Mouse (Mus musculus) kidney, adult 2 months (tissue): Measurements from ENCODE around the gene Cpne7. TPM values are rescaled to one million over a fixed set of nuclear protein-coding genes. Genes with fewer than 3 reads are reported as not detected.
A peak's percentile ranks its signal among the peaks of the same experiment; 100 is the strongest.

ENCODE experiments used
- DNase-seq: peaks from one replicate; pipeline ENCODE4 v3.0.0; 2021
- H3K27ac ChIP-seq: fragments of 200-500 bp; 2 replicates; pipeline ENCODE4 v1.5.1; 2012; ENCODE audit warnings: low read depth, low read length, control low read depth, inconsistent platforms; ENCODE audit not compliant: insufficient read depth
- H3K27me3 ChIP-seq: fragments of 200-500 bp; replicated peaks from 2 replicates; pipeline ENCODE4 v1.6.1; 2012; ENCODE audit warnings: mild to moderate bottlenecking, moderate library complexity, low read length, inconsistent platforms; ENCODE audit not compliant: control insufficient read depth, insufficient read depth
- H3K36me3 ChIP-seq: fragments of 200-500 bp; 2 replicates; pipeline ENCODE4 v1.6.1; 2012; ENCODE audit warnings: mild to moderate bottlenecking, moderate library complexity, low read length, inconsistent platforms; ENCODE audit not compliant: control insufficient read depth, insufficient read depth
- H3K4me1 ChIP-seq: fragments of 200-500 bp; 2 replicates; pipeline ENCODE4 v1.6.1; 2011; ENCODE audit warnings: low read length; ENCODE audit not compliant: control insufficient read depth, insufficient read depth
- H3K4me3 ChIP-seq: fragments of 200-500 bp; 2 replicates; pipeline ENCODE4 v1.5.1; 2011; ENCODE audit warnings: mild to moderate bottlenecking, low read depth, low read length, control low read depth; ENCODE audit not compliant: insufficient read depth
- CTCF ChIP-seq: fragments of 200-500 bp; conservative IDR thresholded peaks from 2 replicates; pipeline ENCODE4 v1.5.1; 2011; ENCODE audit warnings: low read depth, mild to moderate bottlenecking, control low read depth, low read length, moderate library complexity, mixed read lengths; ENCODE audit not compliant: insufficient read depth, insufficient read length
- POLR2A ChIP-seq: fragments of 200-500 bp; IDR thresholded peaks from one replicate; pipeline ENCODE4 v1.6.1; 2011; ENCODE audit warnings: low read depth, low read length, control low read depth
- whole genome bisulfite sequencing: fragments of 180-500 bp; shearing (Covaris S2); methylation state at CpG from one replicate; pipeline ENCODE4 v1.1.7; 2018; 5-methylcytosine and 5-hydroxymethylcytosine counted together
- polyA plus RNA-seq: library from polyadenylated mRNA; depleted of rRNA; stranded (reverse); fragments of >200 nt; gene quantifications from 2 replicates; pipeline ENCODE4 v1.2.3, GENCODE M21; 2012

The Cpne7 gene
- polyA plus RNA-seq, 1 experiment, result 2.5 TPM

DNA sequence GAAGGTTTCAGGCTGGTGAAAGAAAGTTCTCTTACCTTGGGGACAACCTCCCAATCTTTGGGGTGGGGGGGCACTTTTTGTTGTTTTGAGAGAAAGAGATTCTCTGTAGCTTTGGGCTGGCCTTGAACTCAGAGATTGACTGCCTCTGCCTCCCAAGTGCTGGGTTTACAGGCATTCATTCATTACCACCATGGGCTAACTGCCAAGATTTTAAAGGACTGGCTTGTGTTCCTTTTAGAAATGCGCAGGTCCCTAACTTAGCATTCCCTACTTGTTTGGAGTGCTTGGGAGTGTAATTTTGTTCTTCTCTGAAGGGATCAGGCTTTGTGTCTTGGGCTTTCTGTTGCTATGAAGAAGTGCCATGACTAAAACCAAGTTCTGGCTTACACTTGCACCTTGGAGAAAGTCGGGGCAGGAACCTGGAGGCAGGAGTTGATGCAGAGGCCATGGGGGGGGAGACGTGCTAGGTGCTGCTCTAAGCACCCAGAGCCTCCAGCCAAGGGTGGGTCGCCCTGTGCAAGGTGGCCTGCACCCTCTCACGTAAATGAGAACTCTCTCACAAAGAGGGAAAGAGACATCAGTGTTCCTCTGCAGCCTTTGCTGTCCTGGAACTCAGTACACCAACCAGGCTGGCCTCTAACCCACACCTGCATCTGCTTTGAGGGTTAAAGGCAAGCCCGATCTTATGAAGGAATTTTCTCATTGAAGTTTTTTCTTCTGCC, 13.0 kb upstream of the Cpne7 start:
- Histone ChIP-seq H3K27me3 (no peaks in the 10 kb centered on the region), H3K36me3 (peaks cover 6% of the 10 kb centered on the region; the same call in 1 of the 2 replicates), H3K4me1 (peaks cover 9% of the 10 kb centered on the region; the same call in 1 of the 2 replicates), H3K4me3 (no peak overlapping the region), H3K27ac (no peak overlapping the region)
- no peak for TF ChIP-seq POLR2A
- no peak for TF ChIP-seq CTCF
- WGBS, result 72% methylated on average over 6 of the region's 6 CpGs
- no peak for DNase-seq

DNA sequence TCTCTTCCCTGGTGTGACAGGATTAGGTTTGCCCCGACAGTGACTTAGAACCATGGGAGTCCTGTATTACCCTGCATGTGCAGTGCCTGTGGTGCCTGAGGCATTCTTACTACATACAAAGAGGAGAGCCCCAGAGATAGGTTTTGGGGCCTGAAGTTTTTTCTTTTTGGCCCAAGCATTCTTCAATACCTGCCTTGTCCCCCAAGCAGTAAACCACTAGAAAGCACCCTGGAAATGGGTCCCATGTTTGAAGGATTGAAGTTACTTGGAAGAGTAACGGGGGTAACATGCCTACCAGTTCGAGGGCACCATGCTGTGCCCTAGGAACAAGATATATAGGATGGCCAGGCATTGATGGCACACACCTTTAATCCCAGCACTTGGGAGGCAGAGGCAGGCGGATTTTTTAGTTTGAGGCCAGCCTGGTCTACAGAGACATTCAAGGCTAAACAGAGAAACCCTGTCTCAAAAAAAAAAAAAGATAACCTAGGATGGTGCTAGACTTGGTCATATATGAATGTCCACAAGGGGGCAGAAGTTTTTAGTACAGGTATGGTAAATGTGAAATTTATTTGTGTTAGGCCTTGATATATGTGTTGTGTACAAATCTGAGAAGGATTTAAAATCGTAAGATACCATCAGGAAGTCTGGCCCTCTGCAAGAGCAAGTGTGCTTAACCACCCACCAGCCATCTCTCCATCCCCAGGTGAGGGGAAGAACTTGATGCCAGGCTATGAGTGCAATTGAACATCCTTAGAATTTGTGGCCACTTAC, 11.4 kb upstream of the Cpne7 start:
- TF ChIP-seq CTCF (no peak), POLR2A (no peak)
- WGBS, result 75% methylated on average over 5 of the region's 5 CpGs
- Histone ChIP-seq H3K27ac (no peak overlapping the region), H3K4me1 (peaks cover 9% of the 10 kb centered on the region; the same call in 1 of the 2 replicates), H3K4me3 (no peak overlapping the region), H3K27me3 (no peaks in the 10 kb centered on the region), H3K36me3 (peaks cover 6% of the 10 kb centered on the region; the same call in 1 of the 2 replicates)
- DNase-seq, result peak; percentile 59

DNA sequence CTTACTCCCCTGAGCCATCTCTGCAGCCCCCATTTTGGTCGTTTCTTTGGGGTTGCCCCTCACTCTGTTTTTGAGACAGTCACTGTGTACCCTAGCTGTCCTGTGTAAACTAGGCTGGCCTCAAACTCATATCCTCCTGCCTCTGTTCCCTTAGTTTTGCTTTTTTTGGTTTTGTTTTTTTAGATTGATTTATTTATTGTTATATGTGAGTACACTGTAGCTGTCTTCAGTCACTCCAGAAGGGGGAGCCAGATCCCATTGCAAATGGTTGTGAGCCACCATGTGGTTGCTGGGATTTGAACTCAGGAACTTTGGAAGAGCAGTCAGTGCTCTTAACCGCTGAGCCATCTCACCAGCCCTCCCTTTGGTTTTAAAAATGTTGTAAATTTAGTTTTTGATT, 10.6 kb upstream of the Cpne7 start:
- Histone ChIP-seq H3K36me3 (peaks cover 6% of the 10 kb centered on the region; the same call in 1 of the 2 replicates), H3K4me1 (peaks cover 9% of the 10 kb centered on the region; the same call in 1 of the 2 replicates), H3K4me3 (no peak overlapping the region), H3K27ac (no peak overlapping the region), H3K27me3 (no peaks in the 10 kb centered on the region)
- TF ChIP-seq POLR2A, result no peak
- TF ChIP-seq CTCF, result 0 out of 2 replicates have a peak, but pooled peaks have one; percentile 20
- WGBS, result 55% methylated on average over 2 of the region's 2 CpGs
- peak; percentile 33 for DNase-seq

DNA sequence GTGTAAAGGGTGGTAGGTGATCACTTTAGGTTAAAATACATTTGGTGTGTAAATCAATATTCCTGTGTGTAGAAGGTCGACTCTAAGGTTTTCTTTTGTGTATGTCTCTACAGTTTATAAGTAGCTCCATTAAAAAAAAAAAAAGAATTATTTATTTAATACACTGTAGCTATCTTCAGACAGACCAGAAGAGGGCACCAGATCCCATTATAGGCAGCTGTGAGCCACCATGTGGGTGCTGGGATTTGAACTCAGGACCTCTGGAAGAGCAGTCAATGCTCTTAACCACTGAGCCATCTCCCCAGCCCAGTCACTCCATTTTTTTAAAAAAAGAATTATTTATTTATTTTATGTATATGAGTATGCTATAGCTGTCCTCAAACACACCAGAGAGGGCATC, 9.2 kb upstream of the Cpne7 start:
- no peak overlapping the region for H3K4me3 ChIP-seq
- H3K27me3 ChIP-seq, result no peaks in the 10 kb centered on the region
- WGBS, result 78% methylated on average over 1 of the region's 1 CpGs
- DNase-seq, result no peak
- no peak for TF ChIP-seq POLR2A
- no peak for TF ChIP-seq CTCF
- peaks cover 7% of the 10 kb centered on the region; the same call in 1 of the 2 replicates for H3K4me1 ChIP-seq
- no peak overlapping the region for H3K27ac ChIP-seq
- H3K36me3 ChIP-seq, result peaks cover 6% of the 10 kb centered on the region; the same call in 1 of the 2 replicates

DNA sequence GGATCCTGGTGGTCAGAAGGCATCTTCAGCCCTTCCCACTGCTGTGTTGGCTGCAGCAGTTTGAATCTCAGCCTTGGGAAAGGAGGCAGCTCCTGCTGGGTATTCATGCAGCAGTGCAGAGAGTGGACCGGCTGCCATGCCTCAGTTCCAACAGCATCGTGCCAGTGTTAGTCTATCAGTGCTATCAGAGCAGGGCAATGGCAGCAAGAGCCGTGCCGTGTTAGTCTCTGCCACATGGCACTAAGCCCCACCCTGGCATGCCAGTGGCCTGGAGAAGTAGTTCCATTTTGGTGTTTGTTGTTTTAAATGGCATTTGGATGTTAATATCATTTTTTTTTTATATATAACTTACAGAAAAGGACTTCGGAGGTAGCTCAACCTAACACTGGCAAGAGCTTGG, 8.2 kb upstream of the Cpne7 start:
- DNase-seq, result no peak
- no peak for TF ChIP-seq CTCF
- TF ChIP-seq POLR2A, result no peak
- 80% methylated on average over 5 of the region's 5 CpGs for WGBS
- no peaks in the 10 kb centered on the region; the same call in 1 of the 2 replicates for H3K4me1 ChIP-seq
- no peaks in the 10 kb centered on the region for H3K27me3 ChIP-seq
- peaks cover 4% of the 10 kb centered on the region; the same call in 1 of the 2 replicates for H3K36me3 ChIP-seq
- H3K4me3 ChIP-seq, result no peak overlapping the region
- H3K27ac ChIP-seq, result no peak overlapping the region

DNA sequence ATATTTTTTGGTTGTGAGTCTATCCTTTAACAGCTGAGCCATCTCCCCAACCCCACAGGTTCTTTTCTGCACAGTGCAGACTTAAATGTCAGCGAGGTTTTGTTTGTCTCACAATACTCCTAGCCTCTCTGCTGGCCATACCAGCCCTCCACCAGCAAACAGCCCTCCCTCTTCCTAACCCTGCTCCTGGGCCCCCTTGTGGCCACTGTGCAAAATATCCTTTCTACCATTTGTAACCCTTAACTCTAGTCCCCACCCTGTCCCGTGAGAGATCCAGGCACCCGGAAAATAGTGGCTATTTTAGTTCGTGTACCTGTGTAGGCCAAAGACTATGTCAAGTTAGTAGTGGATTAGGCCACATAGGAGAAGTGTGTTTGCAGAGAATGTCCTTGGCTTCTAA, 6.5 kb upstream of the Cpne7 start:
- Histone ChIP-seq H3K4me3 (no peak overlapping the region), H3K27ac (no peak overlapping the region), H3K27me3 (no peaks in the 10 kb centered on the region), H3K4me1 (no peaks in the 10 kb centered on the region), H3K36me3 (no peaks in the 10 kb centered on the region)
- peak; percentile 73 for TF ChIP-seq CTCF
- no peak for TF ChIP-seq POLR2A
- DNase-seq, result peak; percentile 53
- 3% methylated on average over 4 of the region's 4 CpGs for WGBS

DNA sequence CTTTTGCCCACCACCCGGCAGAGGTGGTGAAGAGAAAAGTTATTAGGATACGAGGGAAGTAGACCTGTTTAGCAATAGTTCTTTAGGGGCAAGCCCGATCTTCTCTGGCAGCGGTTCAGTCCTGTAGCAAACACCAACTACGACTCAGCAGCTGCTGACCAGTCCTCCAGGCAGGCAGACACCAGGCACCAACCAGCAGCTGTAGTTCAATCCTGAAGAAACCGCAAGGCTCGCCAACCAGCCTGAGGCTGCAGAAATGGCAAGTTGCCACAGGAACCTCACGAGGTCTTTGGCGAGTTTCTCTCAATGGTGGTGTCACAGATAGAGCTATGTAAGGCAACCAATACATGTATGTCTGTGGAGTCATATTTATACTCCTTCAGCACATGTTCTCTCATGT, 4.3 kb upstream of the Cpne7 start:
- Histone ChIP-seq H3K4me1 (no peaks in the 10 kb centered on the region), H3K4me3 (no peak overlapping the region), H3K27ac (peak overlapping the region; percentile 7; the same call in 1 of the 2 replicates), H3K27me3 (no peaks in the 10 kb centered on the region), H3K36me3 (no peaks in the 10 kb centered on the region)
- 69% methylated on average over 9 of the region's 9 CpGs for WGBS
- TF ChIP-seq CTCF (no peak), POLR2A (no peak)
- DNase-seq, result no peak
